Comparison of ENCODE assay signal across 14 mouse cellular contexts in the genomic region with DNA sequence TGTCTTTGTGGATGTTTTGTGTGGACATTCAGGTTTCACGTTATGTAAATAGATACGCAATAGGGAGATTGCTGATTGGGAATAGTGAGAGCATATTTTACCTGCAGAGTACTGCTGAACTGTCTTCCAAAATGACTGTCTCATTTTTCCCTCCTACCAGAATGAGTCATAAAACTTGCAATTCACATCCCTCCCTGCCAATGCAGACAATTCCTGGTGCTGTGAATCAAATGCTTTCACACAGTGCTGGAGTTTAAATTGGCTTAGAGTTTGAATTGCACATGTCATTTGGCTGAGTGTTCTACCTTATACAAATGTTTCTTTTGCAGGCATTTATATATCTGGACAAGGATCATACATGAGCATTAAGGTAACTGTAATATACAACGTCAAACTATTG.
A peak's percentile ranks its signal among the peaks of the same experiment; 100 is the strongest.
DNase-seq lines count a peak whose midpoint lies in the region.
"Had no signal": no experiment of that assay in that cellular context is flagged by ENCODE, and none has a peak within 500 bp of the region (broad histone marks: within the 10 kb centered on the region; RNA-seq: fewer than 3 reads in every experiment).

No protein-coding gene starts in this region.

- intact Hi-C loops in left cerebral cortex, postnatal 36 days (cut with DNase I) = no loop called here

- DNase-seq in left cerebral cortex, adult 9 months (ENCODE audit: low spot score in 2 of 2) = peak; percentile 8 to 19
- DNase-seq in left cerebral cortex, postnatal 36 days (ENCODE audit: low spot score in 2 of 2) = no peak
- DNase-seq in brain, adult 2 months (ENCODE audit: low read depth, low spot score) = peak; percentile 73
- DNase-seq in telencephalon, adult 2 months (ENCODE audit: low read depth, low spot score) = peak; percentile 36
- DNase-seq in testis, postnatal 14 days (ENCODE audit: low spot score) = no peak
- DNase-seq: adrenal gland, adult 2 months; adrenal gland, postnatal 10 days; adrenal gland, postnatal 25 days; cerebellum, adult 11-12 months; cerebellum, adult 2 months; cerebellum, adult 9-10 months; cerebellum, postnatal 10 days; cerebellum, postnatal 25 days; forebrain, postnatal 0 days had no signal

Comparison
In these comparisons a context has a peak if more than half of its experiments do, and no peak if none do; other contexts are left out.
1. DNase-seq: peak in left cerebral cortex, adult 9 months (2 of 2), brain, adult 2 months (single experiment) and telencephalon, adult 2 months (single experiment); none in left cerebral cortex, postnatal 36 days (0 of 2) and testis, postnatal 14 days (single experiment).